Mouse (Mus musculus) brain, adult 2 months (tissue): ENCODE results near the gene Kdr.

Experiments
- DNase-seq: peaks from one replicate; pipeline ENCODE4 v3.0.0; 2011; ENCODE audit warnings: low read depth, low spot score

Gene Kdr

GRCm38 (mm10) chr5:75919601-75920000 is 58.7 kb downstream of the Kdr start:
- DNase-seq, result no peak

GRCm38 (mm10) chr5:75918139-75918538 is 60.1 kb downstream of the Kdr start:
- no peak for DNase-seq

GRCm38 (mm10) chr5:75917231-75917630 is 61.0 kb downstream of the Kdr start:
- DNase-seq, result no peak

- no peak for DNase-seq
These were observed 72.2 kb downstream of the Kdr start for GRCm38 (mm10) chr5:75906102-75906501.

GRCm38 (mm10) chr5:75900231-75900920 is 77.9 kb downstream of the Kdr start:
- DNase-seq, result no peak

- no peak for DNase-seq
These were observed 82.9 kb downstream of the Kdr start for GRCm38 (mm10) chr5:75895351-75895750.

GRCm38 (mm10) chr5:75892956-75893471 is 85.2 kb downstream of the Kdr start:
- DNase-seq, result no peak
